Mouse (Mus musculus): ENCODE data around the gene Wdr35. TPM values are rescaled to one million over a fixed set of nuclear protein-coding genes. Genes with fewer than 3 reads are reported as not detected.
"Not testable (repeated sequence)": the region's sequence is repeated elsewhere in the genome, so short reads cannot be mapped to it uniquely, and the experiment has no call there.

The Wdr35 gene
- 10 to 100 TPM; 37.8 to 40.9 TPM for total RNA-seq (2021)
- long read RNA-seq, full-length matches to known transcripts: 41 of 46 reads
- long read RNA-seq, partial matches to known transcripts: 3 of 46 reads
- long read RNA-seq, other reads (novel, unspliced or antisense): 2 of 46 reads

- peak; percentile 93 to 94 for DNase-seq (ENCODE audit: low spot score in 2 of 2)
Measured at GRCm38 (mm10) chr12:8973820-8974465, at the start of gene Wdr35. Gene Wdr35 (plus strand): TSS chr12:8973892.

- no peak for DNase-seq (ENCODE audit: low spot score in 2 of 2)
Measured at GRCm38 (mm10) chr12:8927652-8928051, 46.0 kb upstream of the Wdr35 start.

- DNase-seq (ENCODE audit: low spot score in 2 of 2): no peak
Measured at GRCm38 (mm10) chr12:8928766-8929165, 44.9 kb upstream of the Wdr35 start.

GRCm38 (mm10) chr12:8931083-8931482, 42.6 kb upstream of the Wdr35 start:
- no peak for DNase-seq (ENCODE audit: low spot score in 2 of 2)

DNA sequence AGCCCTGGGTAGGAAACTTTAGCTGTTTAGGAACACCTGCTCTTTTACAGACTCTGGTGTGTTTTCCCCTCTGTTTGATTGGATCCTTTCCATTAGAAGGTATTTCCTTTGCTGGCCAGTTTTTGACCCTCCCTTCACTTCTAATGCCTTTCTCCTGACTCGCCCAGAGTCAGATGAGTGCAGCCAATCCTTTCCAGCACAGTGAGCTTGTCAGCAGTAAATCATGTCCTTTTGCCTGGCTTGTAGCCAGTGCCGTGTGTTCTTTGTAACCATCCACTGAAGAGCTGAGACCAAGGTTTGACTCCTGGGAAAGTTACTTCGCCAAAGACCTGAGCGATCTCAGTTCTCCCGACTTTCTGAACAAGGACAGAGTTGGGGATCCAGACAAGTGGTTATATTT, 38.3 kb upstream of the Wdr35 start:
- DNase-seq (ENCODE audit: low spot score in 2 of 2): no peak

GRCm38 (mm10) chr12:8936210-8936609, 37.5 kb upstream of the Wdr35 start:
- not testable (repeated sequence) for DNase-seq (ENCODE audit: low spot score in 2 of 2)

DNA sequence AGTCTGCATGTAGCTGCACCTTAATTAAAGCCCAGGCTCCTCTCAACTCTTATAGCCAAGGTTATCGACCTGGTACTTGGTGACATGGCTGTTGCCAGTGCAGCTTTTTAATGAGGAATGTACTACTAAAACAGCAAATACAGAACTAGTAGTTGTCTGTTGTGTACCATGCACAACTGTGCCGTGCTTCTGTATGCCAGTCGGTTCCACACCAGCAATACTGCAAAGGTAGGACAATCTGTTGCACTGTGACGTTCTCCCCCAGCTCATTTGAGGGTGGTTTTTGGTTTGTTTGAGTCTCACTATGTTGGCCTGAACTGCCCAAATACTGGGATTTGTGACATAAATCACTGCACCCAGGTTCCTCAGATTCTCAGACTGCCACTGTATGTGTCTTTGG, 34.2 kb upstream of the Wdr35 start:
- no peak for DNase-seq (ENCODE audit: low spot score in 2 of 2)

- DNase-seq (ENCODE audit: low spot score in 2 of 2): no peak
Measured at GRCm38 (mm10) chr12:8940011-8941005, 33.4 kb upstream of the Wdr35 start.

DNA sequence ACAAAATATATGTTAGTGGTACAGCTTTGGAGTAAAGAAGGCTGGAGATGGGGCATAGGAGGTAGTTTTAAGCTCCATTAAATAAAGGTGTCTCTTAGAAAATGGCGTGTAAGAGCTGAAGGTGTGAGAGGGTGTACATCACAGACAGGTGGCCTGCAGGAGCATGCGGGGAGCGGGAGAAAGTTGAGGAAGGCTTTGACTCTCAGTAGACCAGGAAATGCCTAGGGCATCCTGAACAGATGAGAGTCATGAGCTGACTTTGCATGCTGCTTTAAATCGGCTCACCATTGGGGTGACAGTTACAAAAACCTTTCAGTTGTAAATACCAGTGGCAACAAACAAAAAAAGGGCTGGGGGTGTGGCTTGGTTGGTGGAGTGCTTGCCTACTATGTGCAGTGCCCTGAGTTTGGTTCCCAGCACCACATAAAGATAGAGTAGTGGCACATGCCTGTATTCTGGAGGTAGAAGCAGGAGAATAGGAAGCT, 32.5 kb upstream of the Wdr35 start:
- no peak for DNase-seq (ENCODE audit: low spot score in 2 of 2)

DNA sequence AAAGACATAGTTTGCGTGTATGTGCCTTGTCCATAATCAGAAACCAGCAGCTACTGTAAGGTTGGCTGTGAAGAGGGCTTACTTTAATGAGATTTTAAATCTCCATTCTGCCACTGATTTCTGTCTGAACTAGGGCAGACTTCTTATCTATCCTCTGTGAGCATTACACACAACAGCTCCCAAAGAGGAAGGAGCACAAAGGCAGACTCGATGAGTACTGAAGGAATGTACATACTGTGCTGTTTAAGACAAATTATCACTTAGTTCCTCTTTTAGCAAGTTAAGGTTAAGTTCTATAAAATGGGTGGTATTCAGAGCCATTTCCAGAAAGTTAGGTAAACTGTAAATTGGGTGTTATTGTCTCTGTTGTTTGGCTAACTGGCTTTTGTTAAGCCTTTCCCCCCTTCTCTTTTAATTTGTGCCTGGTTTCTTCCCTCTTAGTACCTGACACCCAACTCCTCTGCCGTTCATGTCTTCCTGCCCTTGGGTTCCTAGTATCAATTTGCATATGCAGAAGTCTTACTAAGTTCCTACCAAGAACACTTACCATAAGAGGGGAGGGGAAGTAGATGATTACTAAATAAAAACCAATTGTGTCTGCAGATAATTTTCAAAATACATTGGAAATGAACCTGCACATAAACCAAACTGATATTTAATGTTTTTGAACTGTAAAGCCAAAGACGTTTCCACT, 31.8 kb upstream of the Wdr35 start:
- no peak for DNase-seq (ENCODE audit: low spot score in 2 of 2)

GRCm38 (mm10) chr12:8947163-8947562, 26.5 kb upstream of the Wdr35 start:
- DNase-seq (ENCODE audit: low spot score in 2 of 2): no peak

DNA sequence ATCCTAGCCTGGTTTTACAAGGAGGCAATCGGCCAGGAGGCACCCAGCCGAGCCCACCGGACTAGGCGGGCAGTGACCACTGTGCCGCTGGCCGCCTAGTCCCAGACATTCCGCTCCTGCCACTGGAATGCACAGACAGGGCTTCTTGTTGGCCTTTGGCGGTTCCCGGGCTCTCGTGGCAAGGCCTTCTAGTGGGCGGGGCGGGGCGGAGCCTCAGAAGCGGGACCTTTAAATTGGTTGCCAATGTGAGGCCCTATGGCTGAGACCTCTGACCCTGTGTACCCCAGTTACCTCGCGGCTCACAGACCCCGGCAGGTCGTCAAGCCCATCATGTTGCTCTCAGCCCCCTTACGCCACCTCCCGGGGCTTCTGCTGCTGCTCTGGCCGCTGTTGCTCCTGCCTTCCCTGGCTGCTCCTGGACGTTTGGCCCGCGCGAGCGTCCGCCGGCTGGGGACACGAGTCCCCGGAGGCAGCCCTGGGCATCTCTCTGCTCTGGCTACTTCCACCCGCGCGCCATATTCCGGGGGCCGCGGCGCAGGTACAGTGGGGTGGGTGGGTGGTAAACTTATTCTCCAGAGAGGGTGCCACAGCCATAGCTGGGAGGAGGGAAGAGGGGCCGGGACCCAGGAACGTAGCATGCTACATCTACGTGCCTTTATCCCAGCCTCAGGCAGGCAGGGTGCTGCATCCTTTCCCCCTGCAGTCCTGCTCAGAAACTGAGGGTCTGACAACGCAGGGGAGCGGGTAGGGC, 25.8 kb upstream of the Wdr35 start, which contains the start of gene Matn3:
Matn3 (plus strand) TSS at position 216 of the 751 bp plus-strand sequence.
- no peak for DNase-seq (ENCODE audit: low spot score in 2 of 2)

- DNase-seq (ENCODE audit: low spot score in 2 of 2): no peak
Measured at GRCm38 (mm10) chr12:8953136-8953535, 20.6 kb upstream of the Wdr35 start.

GRCm38 (mm10) chr12:8954161-8954561, 19.5 kb upstream of the Wdr35 start:
- no peak for DNase-seq (ENCODE audit: low spot score in 2 of 2)

- DNase-seq (ENCODE audit: low spot score in 2 of 2): no peak
Measured at GRCm38 (mm10) chr12:8961607-8962316, 11.9 kb upstream of the Wdr35 start.

GRCm38 (mm10) chr12:8969828-8970227, 3.9 kb upstream of the Wdr35 start:
- no peak for DNase-seq (ENCODE audit: low spot score in 2 of 2)

- DNase-seq (ENCODE audit: low spot score in 2 of 2): no peak
Measured at GRCm38 (mm10) chr12:8975076-8975475, 1.4 kb downstream of the Wdr35 start.

DNA sequence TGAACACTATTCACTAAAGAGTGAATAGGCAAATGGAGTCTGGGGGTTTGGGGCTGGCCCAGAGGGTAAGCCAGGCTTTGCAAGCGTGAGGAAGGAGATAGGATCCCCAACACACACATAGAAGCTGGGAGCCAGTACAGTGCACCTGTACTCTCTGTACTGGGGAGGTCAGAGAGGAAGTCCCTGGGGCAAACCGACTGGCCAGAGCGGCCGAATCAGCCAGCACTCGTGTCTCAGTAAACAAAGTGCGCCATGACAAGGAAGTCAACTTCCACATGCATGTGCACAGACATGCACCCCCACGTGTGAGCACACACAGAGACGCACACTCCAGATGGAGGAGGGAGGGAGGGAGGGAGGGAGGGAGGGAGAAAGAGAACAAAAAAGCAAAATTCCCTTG, 19.5 kb downstream of the Wdr35 start:
- DNase-seq (ENCODE audit: low spot score in 2 of 2): no peak

- DNase-seq (ENCODE audit: low spot score in 2 of 2): no peak
Measured at GRCm38 (mm10) chr12:8998318-8998717, 24.6 kb downstream of the Wdr35 start.

Measured in layer of hippocampus, adult 18-20 months (tissue).